Mouse (Mus musculus): ENCODE data around the gene Nsg1.

The Nsg1 gene

DNA sequence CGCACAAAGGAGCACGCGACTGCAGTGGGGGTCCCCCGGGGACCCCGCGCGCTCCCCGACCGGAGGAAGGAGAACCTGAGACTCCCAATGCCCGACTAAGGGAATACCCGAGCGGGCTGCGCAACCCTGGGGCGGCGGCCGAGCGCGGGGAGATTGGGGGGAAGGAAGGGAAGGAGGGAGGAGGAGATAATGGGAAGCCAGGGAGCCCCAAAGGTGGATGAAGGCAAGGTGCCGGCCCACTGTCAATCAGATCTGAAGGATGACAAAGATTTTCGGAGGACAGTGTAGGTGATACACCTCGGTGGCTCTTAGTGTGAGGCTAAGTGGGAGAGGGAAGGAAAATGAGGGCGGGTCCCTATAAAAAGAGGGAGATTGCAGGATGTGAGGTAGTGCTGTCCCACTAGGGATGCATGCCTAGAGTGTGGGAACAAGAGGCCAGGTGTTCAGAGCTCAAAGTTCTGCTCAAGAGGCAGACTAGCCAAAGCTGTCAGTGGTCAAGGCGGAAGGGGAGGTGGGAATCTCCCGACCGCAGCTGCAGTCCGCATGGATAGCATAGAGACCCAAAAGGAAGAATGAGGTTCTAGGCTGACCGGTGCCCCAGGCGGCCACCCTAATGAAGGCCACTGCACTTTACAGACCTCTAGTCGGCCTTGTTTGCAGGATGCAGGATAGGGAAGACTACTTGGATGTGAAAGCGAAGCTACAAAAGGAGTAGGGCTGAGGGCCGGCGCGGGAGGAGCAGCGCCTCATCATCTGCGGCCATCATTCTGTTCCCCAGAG is at the start of gene Nsg1:
Gene Nsg1 (minus strand): TSS at position 274 of the 780 bp plus-strand sequence.
- in situ Hi-C loops (cut with MboI; ENCODE audit: low sequenced_read_pairs) = no loop called here

DNA sequence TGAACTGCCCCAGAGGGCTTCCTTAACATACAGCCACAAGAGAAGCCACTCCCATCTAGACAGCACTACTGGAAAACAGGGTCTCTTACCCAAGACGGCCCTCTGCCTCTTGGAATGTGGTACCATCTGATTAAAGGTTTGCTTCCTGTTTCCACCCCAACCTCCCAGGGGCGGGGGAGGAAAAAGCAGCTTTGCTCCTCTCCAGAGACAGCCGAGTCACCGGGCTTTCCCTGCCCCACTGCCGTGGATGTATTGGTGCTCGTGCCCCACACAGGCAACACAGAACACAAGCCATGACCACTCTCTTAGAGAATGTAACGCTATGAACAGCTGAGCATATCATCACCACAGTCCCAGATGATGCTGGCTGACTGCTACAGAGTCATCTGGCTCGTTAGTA is 49.3 kb upstream of the Nsg1 start:
- in situ Hi-C loops (cut with MboI; ENCODE audit: low sequenced_read_pairs) = no loop called here

DNA sequence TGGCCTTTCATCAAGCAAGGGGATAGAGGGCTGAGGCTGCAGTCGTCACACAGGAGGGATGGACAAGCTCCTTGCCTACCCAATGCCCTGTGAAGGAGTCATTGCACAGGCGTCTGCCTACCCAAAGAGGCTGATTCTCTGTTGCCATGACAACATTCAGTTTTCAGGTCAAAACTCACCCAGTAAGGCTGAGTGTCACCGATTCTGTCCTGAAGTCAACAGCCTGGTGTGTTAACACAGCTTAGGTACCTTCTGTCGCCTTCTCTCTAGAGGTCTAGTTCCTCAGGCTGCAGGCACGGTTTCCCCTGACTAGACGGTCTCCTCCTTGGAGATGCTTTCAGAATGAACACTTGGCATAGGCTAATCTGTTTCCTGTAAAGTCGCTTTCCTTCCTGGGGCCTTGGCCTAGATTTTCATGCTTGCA is 45.6 kb upstream of the Nsg1 start:
- in situ Hi-C loops (cut with MboI; ENCODE audit: low sequenced_read_pairs) = no loop called here

DNA sequence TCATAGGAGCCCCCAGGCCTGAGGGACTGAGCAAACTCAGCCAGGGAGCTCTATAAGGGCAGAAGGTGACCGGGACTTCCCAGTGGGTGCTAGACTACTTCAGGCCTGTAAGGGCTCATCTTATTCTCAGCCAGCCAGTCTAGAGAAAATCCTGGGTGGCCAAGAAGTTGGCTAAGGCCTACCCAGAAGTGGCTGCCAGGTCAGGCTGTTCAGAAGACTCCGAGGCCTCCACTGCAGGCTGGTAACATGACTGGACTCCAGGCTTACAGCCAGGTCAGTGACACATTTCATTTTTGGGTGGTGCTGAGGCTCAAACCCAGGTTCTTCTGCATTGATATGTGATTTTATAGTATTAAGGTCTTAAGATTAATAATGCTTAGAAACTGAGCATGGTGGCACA is 40.0 kb upstream of the Nsg1 start:
- in situ Hi-C loops (cut with MboI; ENCODE audit: low sequenced_read_pairs) = no loop called here

DNA sequence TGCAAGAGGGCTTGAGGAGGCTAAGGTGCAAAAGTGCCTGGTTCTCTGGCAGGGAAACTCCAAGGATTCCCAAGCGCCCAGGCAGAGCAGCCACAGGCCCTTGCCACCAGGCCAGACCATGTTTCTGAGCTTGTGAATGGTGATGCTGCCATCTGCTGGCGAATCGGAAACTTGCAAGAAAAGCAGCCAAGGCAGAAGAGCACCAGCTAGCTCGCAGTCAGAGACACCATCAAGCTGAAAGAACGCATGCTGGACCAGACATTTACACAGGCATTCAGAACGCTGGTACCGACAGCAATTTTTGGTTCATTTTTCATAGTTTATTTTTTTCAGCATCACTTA is 37.7 kb upstream of the Nsg1 start:
- in situ Hi-C loops (cut with MboI; ENCODE audit: low sequenced_read_pairs) = no loop called here

DNA sequence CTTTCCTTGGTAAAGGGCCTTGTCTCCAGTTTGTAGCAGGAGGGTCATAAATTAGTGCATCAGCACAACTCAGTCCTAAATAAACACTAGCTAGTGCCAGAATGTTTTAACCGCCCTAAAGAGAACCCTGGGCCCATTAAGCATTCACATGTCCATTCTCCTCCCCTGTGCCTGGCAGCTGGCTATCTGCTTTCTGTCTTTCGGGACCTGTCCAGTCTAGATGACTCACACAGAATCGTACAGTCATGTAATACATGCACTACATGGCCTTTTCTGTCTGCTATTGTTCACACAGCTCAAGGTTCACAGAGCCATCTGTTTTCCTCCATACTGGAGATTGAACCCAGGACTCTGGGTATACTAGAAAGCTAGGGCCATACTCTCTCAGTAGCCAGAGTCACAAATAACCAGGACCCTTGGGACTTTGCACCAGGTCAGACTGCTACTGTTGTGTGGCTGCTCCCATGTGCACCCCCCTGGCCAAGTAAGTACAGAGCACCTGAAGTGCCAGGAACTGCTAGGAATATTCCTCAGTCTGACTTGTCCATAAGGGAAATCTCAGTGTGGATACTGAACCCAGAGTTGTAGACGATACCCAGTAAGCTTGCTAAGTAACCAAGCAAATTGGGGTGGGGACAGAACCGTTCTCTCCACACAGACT is 37.2 kb upstream of the Nsg1 start:
- in situ Hi-C loops (cut with MboI; ENCODE audit: low sequenced_read_pairs) = no loop called here

DNA sequence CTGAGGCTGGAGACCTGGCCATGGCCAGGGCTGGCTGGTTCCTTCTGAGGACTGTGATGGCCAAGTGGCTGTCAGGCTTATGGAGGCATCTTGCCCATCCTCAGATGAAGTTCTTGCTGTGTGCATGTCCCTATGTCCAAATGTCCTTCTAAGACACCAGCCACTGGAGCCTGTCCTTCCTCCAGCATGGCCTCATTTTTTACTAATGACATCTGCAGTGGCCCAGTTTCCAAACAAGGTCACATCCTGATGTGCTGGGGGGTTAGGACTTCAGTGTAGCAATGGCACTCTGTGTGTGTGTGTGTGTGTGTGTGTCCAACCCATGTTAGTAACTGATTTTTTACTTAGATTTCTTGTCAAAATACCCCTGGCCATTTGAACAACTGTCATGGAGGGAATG is 36.2 kb upstream of the Nsg1 start:
- in situ Hi-C loops (cut with MboI; ENCODE audit: low sequenced_read_pairs) = no loop called here

DNA sequence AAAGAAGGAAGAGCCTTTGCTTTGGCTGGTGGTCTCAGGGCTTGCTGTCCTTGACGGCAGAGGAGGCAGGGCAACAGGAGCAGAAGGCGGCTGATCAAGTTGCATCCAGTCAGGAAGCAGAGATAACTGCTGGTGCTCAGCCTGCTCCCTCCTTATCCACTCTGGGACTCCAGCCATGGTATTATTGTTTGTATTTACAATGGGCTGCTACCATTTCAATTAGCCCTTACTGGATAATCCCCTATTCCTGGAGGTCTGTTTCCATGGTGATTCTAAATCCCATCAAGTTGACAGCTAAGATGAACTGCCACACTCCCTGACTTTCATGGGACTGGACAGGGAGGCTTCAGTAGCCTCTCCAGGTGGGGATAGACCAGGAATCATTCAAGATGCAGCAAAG is 35.2 kb upstream of the Nsg1 start:
- in situ Hi-C loops (cut with MboI; ENCODE audit: low sequenced_read_pairs) = no loop called here

DNA sequence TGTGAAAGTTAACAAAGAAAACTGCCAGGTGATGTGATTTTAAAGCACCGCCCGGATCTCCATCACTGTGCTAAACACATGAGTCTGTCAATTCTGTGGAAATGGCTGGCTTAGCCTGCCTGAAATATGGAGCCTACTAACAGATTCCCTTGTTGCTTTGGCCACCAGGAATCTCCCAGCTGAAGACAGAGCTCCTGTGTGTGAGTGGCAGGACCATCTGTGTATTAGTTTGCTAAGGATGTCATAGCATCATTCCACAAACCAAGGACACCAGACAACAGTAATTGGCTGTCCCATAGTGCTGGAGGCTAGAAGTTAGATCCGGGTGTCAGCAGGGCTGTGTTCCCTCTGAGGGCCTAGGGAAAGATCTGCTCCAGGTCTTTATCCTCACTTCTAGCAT is 31.2 kb upstream of the Nsg1 start:
- in situ Hi-C loops (cut with MboI; ENCODE audit: low sequenced_read_pairs) = no loop called here

DNA sequence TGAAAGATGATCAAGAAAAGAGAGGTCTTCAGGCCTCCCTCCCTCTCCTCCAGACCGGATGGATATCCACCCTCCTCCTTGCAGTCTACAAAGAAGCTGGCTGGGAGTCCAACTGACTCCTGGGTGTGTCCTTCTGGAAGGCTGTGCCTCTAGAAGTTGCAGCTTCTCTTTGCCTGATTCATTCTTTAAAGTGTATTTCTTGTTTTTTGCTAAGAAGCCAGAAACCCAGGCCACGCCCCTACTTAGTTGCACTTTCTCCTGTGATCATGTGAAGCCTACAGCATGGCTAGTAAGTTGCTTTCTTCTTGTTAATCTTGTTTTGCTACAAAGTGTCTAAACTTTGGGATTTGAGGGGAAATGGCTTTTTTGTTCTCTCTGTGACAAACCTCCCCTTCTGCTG is 27.3 kb upstream of the Nsg1 start:
- in situ Hi-C loops (cut with MboI; ENCODE audit: low sequenced_read_pairs) = no loop called here

DNA sequence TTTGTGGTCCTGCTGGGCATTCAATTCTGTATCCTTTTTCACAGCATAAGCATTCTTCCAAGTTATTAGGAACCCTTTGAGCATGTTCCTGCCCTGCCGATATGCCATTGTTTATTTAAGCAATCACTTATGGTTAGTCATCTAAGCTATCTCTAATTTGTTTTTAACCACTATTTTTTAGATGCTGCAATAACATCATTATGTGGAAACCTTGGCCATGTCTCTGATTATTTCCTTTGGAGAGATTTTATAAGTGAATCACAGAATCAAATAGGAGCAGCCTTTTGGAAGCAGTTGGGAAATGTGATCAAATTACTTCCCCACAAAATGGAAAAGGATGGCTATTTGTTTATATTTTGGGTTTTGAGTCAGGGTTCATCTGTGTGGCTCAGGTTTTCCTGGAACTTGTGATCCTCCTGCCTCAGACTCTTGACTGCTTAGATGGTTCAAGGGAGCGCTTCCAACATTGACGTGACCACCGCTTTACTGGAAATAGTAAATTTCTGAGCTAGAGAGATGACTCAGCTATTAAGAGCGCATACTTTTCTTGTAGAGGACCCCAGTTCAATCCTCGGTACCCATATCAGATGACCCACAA is 25.1 kb upstream of the Nsg1 start:
- in situ Hi-C loops (cut with MboI; ENCODE audit: low sequenced_read_pairs) = no loop called here

DNA sequence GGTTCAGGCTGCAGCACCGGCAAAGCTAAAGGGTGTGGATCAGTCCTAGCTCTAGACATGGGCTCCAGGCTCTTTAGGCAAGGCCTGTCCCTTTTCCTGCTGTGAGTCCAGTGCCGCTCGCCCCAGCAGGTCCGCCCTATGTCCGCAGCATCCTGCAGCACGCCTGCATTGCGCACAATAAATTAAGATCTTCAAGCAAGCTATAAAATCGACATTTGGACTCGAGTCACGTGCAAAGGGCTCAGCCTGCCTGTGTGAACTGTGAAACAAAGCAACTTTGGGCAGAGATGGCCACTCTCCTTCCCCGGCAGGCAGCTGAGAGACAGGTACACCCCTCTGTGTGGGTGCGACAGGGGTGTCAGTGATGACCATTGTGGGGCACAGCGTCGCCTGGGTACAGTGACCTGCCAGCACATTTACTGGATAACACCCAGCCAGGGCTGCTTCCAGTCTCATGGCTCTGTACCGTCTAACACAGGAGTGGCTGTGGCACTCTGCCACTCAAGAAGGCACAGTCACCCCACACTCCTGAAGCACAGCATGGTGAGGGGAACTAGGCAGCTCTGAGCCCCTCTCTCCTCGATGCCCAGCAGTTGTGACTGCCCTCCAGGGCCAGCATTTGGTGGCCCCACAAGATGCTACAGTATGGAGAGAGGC is 14.7 kb upstream of the Nsg1 start:
- in situ Hi-C loops (cut with MboI; ENCODE audit: low sequenced_read_pairs) = no loop called here

DNA sequence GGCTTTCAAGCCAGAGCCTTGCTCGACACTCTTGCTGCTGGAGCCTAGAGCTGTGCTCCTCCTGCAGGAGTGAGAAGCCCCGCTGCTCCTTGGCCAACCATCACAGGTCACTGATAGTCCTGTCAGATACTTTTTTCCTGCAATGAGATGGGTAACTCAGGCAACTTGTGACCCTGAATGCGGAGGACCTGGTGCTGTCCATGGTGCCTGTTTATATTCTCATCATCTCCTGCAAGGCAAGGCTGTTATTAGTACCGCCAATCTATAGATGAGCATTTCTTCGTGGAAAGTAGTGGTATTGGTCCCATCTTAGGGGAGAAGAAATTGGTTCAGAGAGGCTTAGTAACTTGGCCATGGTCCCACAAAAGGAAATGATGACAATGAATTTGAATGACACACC is 14.1 kb upstream of the Nsg1 start:
- in situ Hi-C loops (cut with MboI; ENCODE audit: low sequenced_read_pairs) = no loop called here

DNA sequence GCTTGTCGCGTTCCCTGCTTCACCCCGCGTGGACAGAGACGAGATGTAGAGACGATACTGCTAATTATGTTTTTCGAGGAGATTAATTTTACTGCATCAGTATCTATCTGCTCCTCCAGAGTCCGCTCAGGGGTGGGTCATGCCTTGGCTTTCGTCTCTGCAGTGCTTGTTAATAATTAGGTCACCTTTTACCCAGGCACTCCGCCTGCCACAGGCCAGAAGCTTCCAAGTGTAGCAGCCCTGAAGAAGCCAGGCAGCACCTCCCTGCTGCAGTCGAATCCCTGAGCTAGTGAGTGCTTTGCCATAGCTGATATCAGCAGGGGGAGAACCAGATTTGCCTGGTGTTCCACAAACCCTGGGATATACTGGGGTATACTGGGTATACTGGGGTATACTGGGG is 8.8 kb upstream of the Nsg1 start:
- in situ Hi-C loops (cut with MboI; ENCODE audit: low sequenced_read_pairs) = no loop called here

DNA sequence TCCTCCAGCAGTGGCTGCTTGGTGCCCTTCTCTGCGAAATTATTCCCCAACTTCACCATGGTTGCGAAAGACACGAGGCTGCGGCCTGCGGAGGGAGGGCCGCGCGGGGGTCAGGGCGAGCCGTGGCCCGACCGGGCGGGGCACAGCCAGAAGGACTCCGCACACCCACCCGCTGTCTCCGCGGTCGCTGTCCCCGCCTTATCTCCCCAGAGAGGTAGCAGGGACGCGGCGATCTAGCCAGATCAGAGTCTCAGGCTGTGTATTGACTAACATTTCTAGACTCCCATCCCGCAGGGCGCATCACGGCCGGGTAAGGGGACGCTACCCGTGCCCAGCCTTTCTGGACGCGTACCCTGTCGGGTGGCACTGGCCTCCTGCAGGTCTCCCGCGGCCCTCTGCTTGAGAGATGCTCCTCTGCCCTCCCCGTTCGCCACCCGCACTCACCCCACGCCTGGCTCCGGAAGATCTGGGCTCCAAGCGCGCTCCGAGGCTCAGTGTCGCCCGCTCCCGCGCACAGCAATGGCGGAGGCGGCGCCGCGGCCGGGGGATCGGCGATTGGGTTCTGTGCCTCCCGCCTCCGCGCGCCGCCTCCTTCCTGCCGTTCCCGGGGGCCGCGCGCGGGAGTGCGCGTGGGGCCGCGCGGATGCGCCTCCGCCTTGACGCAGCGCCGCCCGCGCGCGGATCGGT is 617 bp downstream of the Nsg1 start:
- in situ Hi-C loops (cut with MboI; ENCODE audit: low sequenced_read_pairs) = no loop called here

DNA sequence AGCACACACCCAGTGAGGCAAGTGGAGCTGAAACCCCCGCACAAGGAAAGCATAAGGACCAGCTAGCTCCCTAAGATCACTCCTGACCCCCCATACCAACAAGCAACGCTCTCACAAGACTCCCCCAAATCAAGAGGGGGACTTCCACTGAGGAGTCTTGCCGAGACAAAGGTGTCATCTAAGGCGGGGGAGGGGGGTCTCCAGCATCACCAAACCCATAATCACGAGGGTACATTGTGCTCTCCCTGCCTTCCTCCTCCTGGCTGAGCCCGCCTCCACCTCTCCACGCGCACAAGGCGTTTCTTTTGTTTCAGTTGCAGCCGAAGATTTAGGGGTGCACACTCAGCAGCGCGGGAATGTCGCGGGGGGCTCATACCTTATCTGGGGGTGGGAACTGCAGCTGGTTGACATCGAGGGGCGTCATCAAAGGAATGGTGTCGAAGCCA is 1.2 kb downstream of the Nsg1 start:
- in situ Hi-C loops (cut with MboI; ENCODE audit: low sequenced_read_pairs) = no loop called here

DNA sequence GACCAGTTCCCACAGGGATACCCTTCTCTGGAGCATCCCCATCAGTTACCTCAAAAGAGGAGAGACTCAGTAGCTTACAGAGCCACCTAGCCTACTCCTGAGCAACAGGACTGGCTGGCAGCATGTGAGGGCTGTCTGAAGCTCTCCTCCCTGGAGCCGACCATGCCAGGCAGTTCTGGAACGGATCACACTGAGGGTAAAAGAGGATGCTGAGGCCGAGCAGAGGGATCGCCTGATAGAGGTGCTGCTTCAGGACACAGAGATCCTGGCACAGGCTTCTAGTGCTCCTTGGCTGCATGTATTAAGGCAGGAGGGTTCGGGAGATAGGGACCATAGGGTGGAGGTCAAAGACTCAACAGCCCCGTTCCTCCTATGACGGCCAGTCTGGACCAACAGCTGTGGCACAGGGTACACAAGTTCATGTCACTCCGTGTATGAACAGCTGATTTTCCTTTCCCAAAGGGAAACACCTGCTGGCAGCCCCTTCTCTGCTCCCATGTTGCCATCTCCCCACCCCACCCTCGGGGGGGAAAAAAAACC is 2.2 kb downstream of the Nsg1 start:
- in situ Hi-C loops (cut with MboI; ENCODE audit: low sequenced_read_pairs) = no loop called here

DNA sequence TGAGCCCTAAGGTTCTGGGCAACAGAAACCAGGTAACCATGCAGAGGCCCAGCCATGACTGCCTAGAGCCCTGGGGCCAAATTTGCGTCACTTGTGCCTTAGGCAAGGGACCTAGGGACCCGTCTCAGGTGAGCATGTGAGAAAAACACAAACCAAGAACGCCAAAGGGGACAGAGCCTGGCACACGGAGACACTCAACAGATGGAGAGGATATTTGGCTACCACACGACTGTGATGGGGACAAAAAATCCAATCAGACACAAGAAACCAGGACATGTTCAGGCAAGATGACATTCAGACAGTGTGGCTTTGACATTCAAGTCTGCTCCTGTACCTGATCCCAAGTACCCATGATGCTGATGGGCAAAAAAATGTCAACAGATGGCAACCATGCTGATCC is 6.1 kb downstream of the Nsg1 start:
- in situ Hi-C loops (cut with MboI; ENCODE audit: low sequenced_read_pairs) = no loop called here

DNA sequence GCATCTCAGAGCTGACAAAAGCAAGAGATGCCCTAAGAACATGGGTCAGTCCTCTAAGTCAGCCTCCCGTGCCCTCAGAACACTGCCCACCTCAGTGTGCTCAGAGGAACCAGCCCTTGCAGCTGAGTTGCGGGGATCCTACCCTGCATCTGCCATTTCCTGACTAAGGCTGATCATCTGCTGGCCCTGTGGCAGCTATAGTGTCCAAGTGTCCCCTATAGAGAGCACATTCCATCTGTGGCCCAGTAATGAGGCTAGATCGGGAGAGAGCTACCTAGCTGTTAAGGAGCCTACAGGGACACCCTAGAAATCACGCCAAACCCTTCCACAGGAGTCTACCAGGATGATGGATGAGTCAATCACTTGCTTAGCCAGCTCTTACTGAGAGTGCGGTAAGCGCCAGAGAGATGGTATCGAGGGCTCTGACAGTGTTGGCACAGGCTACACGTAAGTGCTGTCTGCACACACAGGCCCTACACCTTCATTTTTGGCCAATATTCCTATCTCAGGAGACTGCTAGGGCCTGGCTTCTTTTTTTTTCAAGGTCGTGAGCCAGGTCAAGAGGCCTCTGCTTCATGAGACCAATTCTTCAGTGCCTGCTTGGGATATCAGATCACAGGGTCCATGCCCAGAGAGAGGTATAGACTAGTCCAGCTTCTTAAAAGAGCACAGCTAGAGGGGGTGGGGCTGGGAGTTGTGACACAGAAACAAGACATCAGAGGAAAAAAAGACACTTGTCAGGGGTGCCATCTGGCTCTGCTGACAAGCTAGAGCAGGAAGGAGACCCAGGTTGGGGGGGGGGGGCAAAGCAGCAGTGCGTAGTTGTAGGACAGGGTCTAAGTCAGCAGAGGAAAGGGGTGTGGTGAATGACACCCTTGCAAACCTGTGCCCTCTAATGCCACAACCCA is 7.3 kb downstream of the Nsg1 start:
- in situ Hi-C loops (cut with MboI; ENCODE audit: low sequenced_read_pairs) = no loop called here

DNA sequence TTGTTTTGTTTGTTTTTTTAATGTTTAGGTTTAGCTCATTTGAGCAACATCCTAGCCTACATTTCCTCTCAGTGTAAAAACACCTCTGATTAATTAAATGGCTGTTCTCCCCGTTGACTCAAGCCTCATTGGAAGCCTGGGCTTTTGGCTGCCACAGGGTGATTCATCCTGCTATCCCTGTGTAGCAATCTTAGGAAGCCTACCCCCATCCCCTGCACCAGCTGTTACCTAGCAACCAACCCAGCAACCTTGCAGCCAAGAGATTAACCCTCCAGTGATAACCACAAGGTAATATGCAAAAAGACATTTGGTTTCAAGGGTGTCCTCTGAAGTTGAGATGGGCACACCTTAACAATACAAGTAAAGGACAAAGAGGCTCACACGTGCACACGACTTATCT is 8.4 kb downstream of the Nsg1 start:
- in situ Hi-C loops (cut with MboI; ENCODE audit: low sequenced_read_pairs) = no loop called here

Data from CH12F3 (cell line).